Mouse (Mus musculus): ENCODE measurements around the gene Cct6b.
A peak's percentile ranks its signal among the peaks of the same experiment; 100 is the strongest.
"Not testable (repeated sequence)": the region's sequence is repeated elsewhere in the genome, so short reads cannot be mapped to it uniquely, and the experiment has no call there.

The Cct6b gene

GRCm38 (mm10) chr11:82705082-82705481 lies 59.0 kb downstream of the Cct6b start:
- DNase-seq (ENCODE audit: low spot score in 2 of 2), result no peak

DNA sequence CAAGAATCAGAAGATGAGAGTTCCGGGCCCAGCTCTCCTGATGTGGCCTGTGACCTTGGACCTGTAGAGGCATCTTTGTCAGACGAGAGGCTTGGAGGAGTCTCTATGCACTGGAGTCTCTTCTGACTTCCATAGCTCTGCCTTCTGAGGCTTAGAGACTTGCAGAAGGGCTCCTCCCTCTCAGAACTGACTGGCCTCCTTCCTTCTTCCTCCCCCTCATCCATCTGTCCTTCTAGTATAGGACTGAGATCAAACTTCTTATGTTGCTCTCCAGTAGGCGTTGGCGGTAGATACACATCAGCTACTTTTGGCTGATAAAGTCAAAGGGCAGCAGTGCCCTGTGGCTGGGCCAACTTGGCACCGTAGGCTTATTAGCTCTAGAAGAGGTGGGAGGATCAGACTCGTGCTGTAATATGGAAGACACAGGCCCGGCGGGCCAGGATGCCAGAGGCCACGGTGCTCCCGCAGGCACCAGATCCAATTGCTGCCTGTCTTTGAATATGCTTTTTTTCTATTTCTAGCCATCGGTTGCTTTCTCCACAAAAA lies 64.2 kb downstream of the Cct6b start:
- DNase-seq (ENCODE audit: low spot score in 2 of 2), result no peak

GRCm38 (mm10) chr11:82695930-82696329 lies 68.2 kb downstream of the Cct6b start:
- no peak for DNase-seq (ENCODE audit: low spot score in 2 of 2)

- DNase-seq (ENCODE audit: low spot score in 2 of 2), result not testable (repeated sequence)
These were observed 69.2 kb downstream of the Cct6b start for GRCm38 (mm10) chr11:82694947-82695346.

GRCm38 (mm10) chr11:82692668-82693067 lies 71.5 kb downstream of the Cct6b start:
- no peak for DNase-seq (ENCODE audit: low spot score in 2 of 2)

- DNase-seq (ENCODE audit: low spot score in 2 of 2), result no peak
These were observed 73.6 kb downstream of the Cct6b start for GRCm38 (mm10) chr11:82690476-82690875.

GRCm38 (mm10) chr11:82687668-82688067 lies 76.5 kb downstream of the Cct6b start:
- peak in 1 of 2 experiments; percentile 12 for DNase-seq (ENCODE audit: low spot score in 2 of 2)

DNA sequence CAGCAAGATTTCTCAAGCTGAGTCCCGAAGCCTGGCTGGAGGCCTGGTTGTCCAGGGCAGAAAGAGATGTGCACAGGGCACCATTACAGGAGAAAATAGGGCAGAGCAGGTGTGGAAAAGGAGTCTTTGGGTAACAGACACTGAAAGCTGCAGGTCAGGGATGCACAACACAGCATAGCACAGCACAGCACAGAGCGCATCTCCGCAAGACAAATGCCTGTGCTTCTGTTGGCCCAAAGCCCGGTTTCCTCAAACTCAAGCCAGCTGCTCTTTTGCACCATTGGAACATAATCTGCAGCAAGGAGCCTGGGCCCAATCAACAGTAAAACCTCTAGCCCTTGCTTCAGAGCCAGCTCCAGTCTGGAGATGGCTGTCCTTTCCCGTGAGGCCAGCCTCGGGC lies 79.4 kb downstream of the Cct6b start:
- peak; percentile 32 to 51 for DNase-seq (ENCODE audit: low spot score in 2 of 2)

GRCm38 (mm10) chr11:82683765-82684505 lies 80.2 kb downstream of the Cct6b start:
- no peak for DNase-seq (ENCODE audit: low spot score in 2 of 2)

GRCm38 (mm10) chr11:82678561-82678960 lies 85.6 kb downstream of the Cct6b start:
- no peak for DNase-seq (ENCODE audit: low spot score in 2 of 2)

All from right cerebral cortex, postnatal 36 days (tissue).